In genomic region chr7:122020667-122021354, GRCm38 (mm10) we compare ENCODE assay signal across 7 mouse cellular contexts. TPM values are rescaled to one million over a fixed set of nuclear protein-coding genes. Genes with fewer than 3 reads are reported as not detected.
DNase-seq lines count a peak whose midpoint lies in the region; ATAC-seq lines count a peak whose summit lies in the region.

Gga2 (minus strand) TSS chr7:122021222.

- peak within 1 kb of the TSS; percentile 95 for H3K27ac ChIP-seq in embryonic facial prominence, embryonic 10.5 days (replicated peaks)
- peak within 1 kb of the TSS; percentile 79 for H3K27ac ChIP-seq in limb, embryonic 11.5 days (replicated peaks; ENCODE audit: low read depth, low read length)
- peak within 1 kb of the TSS; percentile 93 for H3K27ac ChIP-seq in midbrain, embryonic 14.5 days (replicated peaks; ENCODE audit: low read depth, low read length)

- peaks cover 29% of the 10 kb centered on the region for H3K36me3 ChIP-seq in embryonic facial prominence, embryonic 10.5 days (replicated peaks)
- H3K36me3 ChIP-seq in limb, embryonic 11.5 days (ENCODE audit: control insufficient read depth, insufficient read depth, low read length): peaks cover 3% of the 10 kb centered on the region; the same call in 1 of the 2 replicates
- H3K36me3 ChIP-seq in midbrain, embryonic 14.5 days (ENCODE audit: control insufficient read depth, insufficient read depth, low read length): no peaks in the 10 kb centered on the region

- H3K4me1 ChIP-seq in embryonic facial prominence, embryonic 10.5 days: peaks cover 38% of the 10 kb centered on the region
- peaks cover 17% of the 10 kb centered on the region for H3K4me1 ChIP-seq in limb, embryonic 11.5 days (ENCODE audit: control insufficient read depth, insufficient read depth, low read length)
- H3K4me1 ChIP-seq in midbrain, embryonic 14.5 days (ENCODE audit: control insufficient read depth, insufficient read depth, low read length): peaks cover 23% of the 10 kb centered on the region

- peak within 1 kb of the TSS; percentile 87 for H3K4me3 ChIP-seq in embryonic facial prominence, embryonic 10.5 days
- peak within 1 kb of the TSS; percentile 85 for H3K4me3 ChIP-seq in limb, embryonic 11.5 days (ENCODE audit: low read depth, low read length)
- peak within 1 kb of the TSS; percentile 77 for H3K4me3 ChIP-seq in midbrain, embryonic 14.5 days (replicated peaks; ENCODE audit: low read depth, low read length)

- peak; percentile 94 for DNase-seq in adrenal gland, postnatal 10 days
- peak; percentile 93 for DNase-seq in embryonic facial prominence, embryonic 10.5 days (ENCODE audit: low spot score)
- DNase-seq in kidney, adult 18-20 months: peak; percentile 93
- peak; percentile 90 for DNase-seq in limb, embryonic 11.5 days (ENCODE audit: low spot score)
- peak; percentile 95 for DNase-seq in midbrain, embryonic 14.5 days
- DNase-seq in spleen, adult 18-20 months: peak; percentile 86 to 92

- peak within 1 kb of the TSS; percentile 80 for H3K4me2 ChIP-seq in limb, embryonic 11.5 days (ENCODE audit: low read depth, severe bottlenecking)
- H3K4me2 ChIP-seq in midbrain, embryonic 14.5 days (ENCODE audit: low read length): peak within 1 kb of the TSS; percentile 67

- peak; percentile 91 for ATAC-seq in granulocyte monocyte progenitor cell, adult 5-6 weeks (replicated peaks; ENCODE audit: poor library complexity, severe bottlenecking)
- ATAC-seq in limb, embryonic 11.5 days (ENCODE audit: insufficient number of reproducible peaks, low FRiP score, low TSS enrichment, low read depth): peak; percentile 85
- ATAC-seq in midbrain, embryonic 14.5 days (ENCODE audit: low FRiP score, low TSS enrichment): peak; percentile 91

- under 1% methylated on average over 50 of the region's 50 CpGs for WGBS in embryonic facial prominence, embryonic 10.5 days
- WGBS in limb, embryonic 11.5 days: under 1% methylated on average over 46 of the region's 50 CpGs
- under 1% methylated on average over 41 of the region's 50 CpGs for WGBS in midbrain, embryonic 14.5 days

- peak within 1 kb of the TSS; percentile 85 for H3K9ac ChIP-seq in limb, embryonic 11.5 days (ENCODE audit: low read length)
- peak within 1 kb of the TSS; percentile 85 for H3K9ac ChIP-seq in midbrain, embryonic 14.5 days (replicated peaks; ENCODE audit: low read length)

- H3K9me3 ChIP-seq in embryonic facial prominence, embryonic 10.5 days: no peaks in the 10 kb centered on the region
- H3K9me3 ChIP-seq in limb, embryonic 11.5 days (ENCODE audit: control insufficient read depth, low read length): no peaks in the 10 kb centered on the region
- H3K9me3 ChIP-seq in midbrain, embryonic 14.5 days (ENCODE audit: control insufficient read depth, low read length): no peaks in the 10 kb centered on the region

- H3K27me3 ChIP-seq in embryonic facial prominence, embryonic 10.5 days (replicated peaks; ENCODE audit: low read depth, poor library complexity, severe bottlenecking): no peaks in the 10 kb centered on the region
- no peaks in the 10 kb centered on the region for H3K27me3 ChIP-seq in limb, embryonic 11.5 days (ENCODE audit: control insufficient read depth, insufficient read depth, low read length)
- H3K27me3 ChIP-seq in midbrain, embryonic 14.5 days (ENCODE audit: control insufficient read depth, insufficient read depth, low read length): no peaks in the 10 kb centered on the region

RNA-seq across cellular contexts. Expression of gene Gga2, which starts in this region (rescaled TPM):
- 10 to 100 TPM; 21.4 to 28.1 TPM for total RNA-seq in adrenal gland, postnatal 10 days (2021)
- polyA plus RNA-seq in embryonic facial prominence, embryonic 10.5 days (2016; fragmentation: Nextera tagmentation; extraction: Ambion mirVana): 111 and 124 TPM in 2 replicates
- 22.6 and 24.3 TPM in 2 replicates for total RNA-seq in granulocyte monocyte progenitor cell, adult 5-6 weeks (2014; fragmentation: Nextera tagmentation)
- total RNA-seq in granulocyte monocyte progenitor cell, adult 5-6 weeks (2017): 19.2 and 21.0 TPM in 2 replicates
- 90.2 and 108 TPM in 2 replicates for polyA plus RNA-seq in limb, embryonic 11.5 days (2014; fragmentation: Nextera tagmentation; extraction: Ambion mirVana)
- 33.3 and 38.3 TPM in 2 replicates for polyA plus RNA-seq in midbrain, embryonic 14.5 days (2014; fragmentation: Nextera tagmentation; extraction: Ambion mirVana)

Comparison
In these comparisons a context has a peak if more than half of its experiments do, and no peak if none do; other contexts are left out.
1. Peak in every context shown above with its lines: DNase-seq, ATAC-seq, H3K4me3 ChIP-seq and H3K27ac ChIP-seq.